In genomic region chr11:121109986-121110385, GRCm38 (mm10) we compare ENCODE assay signal across 9 mouse cellular contexts. TPM values are rescaled to one million over a fixed set of nuclear protein-coding genes. Genes with fewer than 3 reads are reported as not detected.
DNase-seq lines count a peak whose midpoint lies in the region; ATAC-seq and TF ChIP-seq lines count a peak whose summit lies in the region.
"Had no signal": no experiment of that assay in that cellular context is flagged by ENCODE, and none has a peak within 500 bp of the region (broad histone marks: within the 10 kb centered on the region; RNA-seq: fewer than 3 reads in every experiment).

No protein-coding gene starts in this region.

- H3K27ac ChIP-seq in midbrain, embryonic 13.5 days = no peak overlapping the region; the same call in 1 of the 2 replicates
- no peak overlapping the region for H3K27ac ChIP-seq in midbrain, embryonic 10.5 days (replicated peaks)
- no peak overlapping the region for H3K27ac ChIP-seq in stomach, embryonic 16.5 days (ENCODE audit: low read length)

- no peak for DNase-seq in midbrain, embryonic 10.5 days (ENCODE audit: low spot score)
- DNase-seq in brain, embryonic 14.5 days (ENCODE audit: low read depth) = peak; percentile 96
- DNase-seq in heart, adult 11 months = peak; percentile 97
- peak; percentile 76 for DNase-seq in kidney, postnatal 14 days
- no peak for DNase-seq in thymus, postnatal 14 days

- H3K36me3 ChIP-seq in midbrain, embryonic 13.5 days = no peaks in the 10 kb centered on the region
- H3K36me3 ChIP-seq in midbrain, embryonic 10.5 days = no peaks in the 10 kb centered on the region
- H3K36me3 ChIP-seq in stomach, embryonic 16.5 days (ENCODE audit: control insufficient read depth, insufficient read depth, low read length) = no peaks in the 10 kb centered on the region

- H3K27me3 ChIP-seq in midbrain, embryonic 13.5 days = no peaks in the 10 kb centered on the region
- no peaks in the 10 kb centered on the region for H3K27me3 ChIP-seq in midbrain, embryonic 10.5 days (ENCODE audit: low read depth, poor library complexity, severe bottlenecking)
- H3K27me3 ChIP-seq in stomach, embryonic 16.5 days (ENCODE audit: control insufficient read depth, insufficient read depth, low read length) = no peaks in the 10 kb centered on the region

- no peak overlapping the region for H3K4me2 ChIP-seq in midbrain, embryonic 13.5 days (replicated peaks)
- H3K4me2 ChIP-seq in stomach, embryonic 16.5 days (ENCODE audit: low read depth, low read length) = no peak overlapping the region

- H3K9me3 ChIP-seq in midbrain, embryonic 13.5 days = no peaks in the 10 kb centered on the region
- no peaks in the 10 kb centered on the region for H3K9me3 ChIP-seq in midbrain, embryonic 10.5 days (replicated peaks)
- no peaks in the 10 kb centered on the region for H3K9me3 ChIP-seq in stomach, embryonic 16.5 days (replicated peaks; ENCODE audit: control insufficient read depth, low read length)

- no peak for TF ChIP-seq CTCF in brain, embryonic 14.5 days (IDR thresholded peaks at IDR 0.05; ENCODE audit: borderline replicate concordance, extremely low read depth, insufficient read depth, insufficient read length)

- H3K4me1 ChIP-seq in midbrain, embryonic 13.5 days (replicated peaks) = peaks cover 8% of the 10 kb centered on the region; the same call in 1 of the 2 replicates
- H3K4me1 ChIP-seq in midbrain, embryonic 10.5 days = no peaks in the 10 kb centered on the region
- peaks cover 4% of the 10 kb centered on the region; the same call in 1 of the 2 replicates for H3K4me1 ChIP-seq in stomach, embryonic 16.5 days (ENCODE audit: control insufficient read depth, insufficient read depth, low read length)

- H3K4me3 ChIP-seq in midbrain, embryonic 13.5 days (replicated peaks) = no peak overlapping the region
- H3K4me3 ChIP-seq in midbrain, embryonic 10.5 days = no peak overlapping the region
- no peak overlapping the region for H3K4me3 ChIP-seq in stomach, embryonic 16.5 days (replicated peaks; ENCODE audit: low read length)

- peak; percentile 80; the same call in 1 of the 2 replicates for ATAC-seq in midbrain, embryonic 13.5 days
- peak; percentile 86 for ATAC-seq in stomach, embryonic 16.5 days (ENCODE audit: insufficient read depth, low FRiP score)
- no peak for ATAC-seq in CD4-positive, CD25-positive, alpha-beta regulatory T cell, adult 4 months

- WGBS in midbrain, embryonic 13.5 days = 3% methylated on average over 2 of the region's 2 CpGs
- 21% methylated on average over 2 of the region's 2 CpGs for WGBS in midbrain, embryonic 10.5 days
- 8% methylated on average over 2 of the region's 2 CpGs for WGBS in stomach, embryonic 16.5 days

- TF ChIP-seq POLR2A in brain, embryonic 14.5 days (IDR thresholded peaks at IDR 0.05; ENCODE audit: borderline replicate concordance, extremely low read depth, insufficient read depth, insufficient read length, poor library complexity, severe bottlenecking) = no peak

- H3K9ac ChIP-seq in midbrain, embryonic 13.5 days (replicated peaks) = no peak overlapping the region
- no peak overlapping the region for H3K9ac ChIP-seq in stomach, embryonic 16.5 days (ENCODE audit: low read length)

RNA-seq across cellular contexts. Expression of gene Tex19.2, which starts 8.5 kb away (rescaled TPM):
- not detected in 2 replicates for polyA plus RNA-seq in midbrain, embryonic 13.5 days (2015; fragmentation: Nextera tagmentation; extraction: Ambion mirVana)
- not detected in 2 replicates for polyA plus RNA-seq in midbrain, embryonic 10.5 days (2016; fragmentation: Nextera tagmentation; extraction: Ambion mirVana)
- polyA plus RNA-seq in brain, embryonic 14.5 days (2012; rRNA removed) = not detected in 2 replicates
- not detected in 2 replicates for polyA plus RNA-seq in stomach, embryonic 16.5 days (2015; fragmentation: Nextera tagmentation; extraction: Ambion mirVana)
- not detected for polyA plus RNA-seq in CD4-positive, CD25-positive, alpha-beta regulatory T cell, adult 4 months (2017; shearing (Covaris generic))
- polyA plus RNA-seq: large intestine, adult 2 months had no signal

RNA-seq across cellular contexts. Expression of gene Sectm1a, which starts 29.0 kb away (rescaled TPM):
- not detected in 2 replicates for polyA plus RNA-seq in midbrain, embryonic 13.5 days (2015; fragmentation: Nextera tagmentation; extraction: Ambion mirVana)
- not detected in 2 replicates for polyA plus RNA-seq in midbrain, embryonic 10.5 days (2016; fragmentation: Nextera tagmentation; extraction: Ambion mirVana)
- 0.19 TPM in 1 of 2 replicates, not detected in the other for polyA plus RNA-seq in brain, embryonic 14.5 days (2012; rRNA removed)
- 0.99 and 1.3 TPM in 2 replicates for polyA plus RNA-seq in stomach, embryonic 16.5 days (2015; fragmentation: Nextera tagmentation; extraction: Ambion mirVana)
- polyA plus RNA-seq in CD4-positive, CD25-positive, alpha-beta regulatory T cell, adult 4 months (2017; shearing (Covaris generic)) = not detected

RNA-seq across cellular contexts. Expression of gene Tex19.1, which starts 36.0 kb away (rescaled TPM):
- not detected in 2 replicates for polyA plus RNA-seq in midbrain, embryonic 13.5 days (2015; fragmentation: Nextera tagmentation; extraction: Ambion mirVana)
- polyA plus RNA-seq in midbrain, embryonic 10.5 days (2016; fragmentation: Nextera tagmentation; extraction: Ambion mirVana) = 0.06 TPM in 1 of 2 replicates, not detected in the other
- polyA plus RNA-seq in brain, embryonic 14.5 days (2012; rRNA removed) = not detected in 2 replicates
- polyA plus RNA-seq in stomach, embryonic 16.5 days (2015; fragmentation: Nextera tagmentation; extraction: Ambion mirVana) = 0.12 TPM in 1 of 2 replicates, not detected in the other
- under 1 TPM in 1 of 2 experiments, not detected in 1; 0.24 TPM for polyA plus RNA-seq in CD4-positive, CD25-positive, alpha-beta regulatory T cell, adult 4 months (2017; shearing (Covaris generic))
- polyA plus RNA-seq: large intestine, adult 2 months had no signal

RNA-seq across cellular contexts. Expression of gene Sectm1b, which starts 46.6 kb away (rescaled TPM):
- polyA plus RNA-seq in midbrain, embryonic 13.5 days (2015; fragmentation: Nextera tagmentation; extraction: Ambion mirVana) = not detected in 2 replicates
- polyA plus RNA-seq in midbrain, embryonic 10.5 days (2016; fragmentation: Nextera tagmentation; extraction: Ambion mirVana) = not detected in 2 replicates
- not detected in 2 replicates for polyA plus RNA-seq in brain, embryonic 14.5 days (2012; rRNA removed)
- 3.1 and 5.2 TPM in 2 replicates for polyA plus RNA-seq in stomach, embryonic 16.5 days (2015; fragmentation: Nextera tagmentation; extraction: Ambion mirVana)
- polyA plus RNA-seq in CD4-positive, CD25-positive, alpha-beta regulatory T cell, adult 4 months (2017; shearing (Covaris generic)) = not detected

RNA-seq across cellular contexts. Expression of gene Uts2r, which starts 50.1 kb away (rescaled TPM):
- polyA plus RNA-seq in midbrain, embryonic 13.5 days (2015; fragmentation: Nextera tagmentation; extraction: Ambion mirVana) = 0.15 and 0.22 TPM in 2 replicates
- polyA plus RNA-seq in midbrain, embryonic 10.5 days (2016; fragmentation: Nextera tagmentation; extraction: Ambion mirVana) = 0.06 TPM in 1 of 2 replicates, not detected in the other
- polyA plus RNA-seq in brain, embryonic 14.5 days (2012; rRNA removed) = 0.26 and 0.30 TPM in 2 replicates
- 0.08 TPM in 1 of 2 replicates, not detected in the other for polyA plus RNA-seq in stomach, embryonic 16.5 days (2015; fragmentation: Nextera tagmentation; extraction: Ambion mirVana)
- not detected for polyA plus RNA-seq in CD4-positive, CD25-positive, alpha-beta regulatory T cell, adult 4 months (2017; shearing (Covaris generic))
- polyA plus RNA-seq: large intestine, adult 2 months had no signal

Comparison
In these comparisons a context has a peak if more than half of its experiments do, and no peak if none do; other contexts are left out.
1. DNase-seq: peak in brain, embryonic 14.5 days (single experiment), heart, adult 11 months (single experiment) and kidney, postnatal 14 days (single experiment); none in midbrain, embryonic 10.5 days (single experiment) and thymus, postnatal 14 days (single experiment).